Mouse (Mus musculus): Measurements from ENCODE around the gene Lgals3bp.

The Lgals3bp gene

DNA sequence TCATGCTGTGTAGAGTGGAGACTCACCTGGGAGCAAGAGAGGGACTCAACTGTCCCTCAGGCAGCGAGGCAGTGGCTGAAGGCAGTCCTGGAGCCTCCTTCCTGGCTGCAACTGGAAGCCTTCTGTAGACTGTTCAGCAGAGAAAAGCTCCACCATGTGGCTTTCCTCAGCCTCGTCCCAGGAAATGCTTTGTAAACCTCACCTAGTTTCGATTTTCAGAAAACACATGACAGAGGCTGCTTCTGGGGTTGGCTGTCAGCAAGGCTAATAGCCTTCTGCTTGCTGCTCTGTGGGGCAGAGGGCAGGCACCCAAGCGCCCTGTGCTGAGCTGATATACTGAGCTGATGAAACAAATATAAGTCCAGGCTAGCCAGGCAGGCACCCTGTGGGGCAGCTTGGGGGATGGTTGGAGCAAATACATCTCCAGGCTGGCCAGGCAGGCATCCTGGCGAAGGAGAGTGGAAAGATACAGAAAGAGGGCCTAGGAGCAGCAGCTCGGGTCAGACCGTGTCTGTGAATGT lies at the start of gene Lgals3bp:
Lgals3bp (minus strand) TSS at position 333 of the 521 bp plus-strand sequence.
- DNase-seq (ENCODE audit: low spot score): peak; percentile 53

DNA sequence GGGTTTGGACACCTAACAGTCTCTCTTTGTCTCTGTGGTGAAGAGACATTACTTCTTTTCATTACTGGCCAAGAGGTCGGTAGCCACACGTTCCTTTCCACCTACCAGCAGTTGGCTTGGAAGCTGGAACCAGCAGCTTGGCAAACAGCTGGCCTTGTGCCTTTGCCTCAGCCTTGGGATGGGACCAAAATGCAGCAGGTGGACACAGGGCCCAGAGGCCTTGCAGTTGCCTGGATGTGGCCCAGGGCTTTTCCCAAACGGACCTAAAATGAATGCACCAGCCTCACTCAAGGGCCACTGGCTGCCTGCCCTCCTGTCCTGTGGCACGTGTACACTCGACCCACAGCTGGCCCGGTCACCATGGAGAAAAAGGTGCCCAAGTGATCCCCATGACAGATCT lies 49.3 kb upstream of the Lgals3bp start:
- DNase-seq (ENCODE audit: low spot score): no peak

DNA sequence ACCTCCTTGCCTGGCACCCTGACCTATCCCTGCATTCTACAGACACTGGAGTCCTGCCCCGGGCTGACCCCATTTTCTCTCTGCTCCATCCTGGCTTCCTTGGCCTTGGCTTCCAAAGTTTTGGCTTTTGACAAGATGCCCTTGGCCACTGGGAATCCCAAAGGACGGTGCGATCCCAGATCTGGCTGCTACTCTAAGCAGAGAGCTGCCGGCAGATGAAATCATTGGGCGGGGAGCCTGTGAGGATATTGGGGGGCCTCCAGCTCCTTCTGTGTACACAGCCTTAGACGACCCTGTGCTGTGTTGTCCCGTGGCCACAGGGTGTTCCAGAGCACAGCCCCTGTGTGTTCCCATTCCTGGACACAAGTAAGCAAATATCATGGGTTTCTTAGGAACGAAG lies 46.5 kb upstream of the Lgals3bp start:
- DNase-seq (ENCODE audit: low spot score): no peak

GRCm38 (mm10) chr11:118447346-118447745 lies 45.5 kb upstream of the Lgals3bp start:
- DNase-seq (ENCODE audit: low spot score): no peak

GRCm38 (mm10) chr11:118445843-118446242 lies 44.0 kb upstream of the Lgals3bp start:
- peak; percentile 63 for DNase-seq (ENCODE audit: low spot score)

DNA sequence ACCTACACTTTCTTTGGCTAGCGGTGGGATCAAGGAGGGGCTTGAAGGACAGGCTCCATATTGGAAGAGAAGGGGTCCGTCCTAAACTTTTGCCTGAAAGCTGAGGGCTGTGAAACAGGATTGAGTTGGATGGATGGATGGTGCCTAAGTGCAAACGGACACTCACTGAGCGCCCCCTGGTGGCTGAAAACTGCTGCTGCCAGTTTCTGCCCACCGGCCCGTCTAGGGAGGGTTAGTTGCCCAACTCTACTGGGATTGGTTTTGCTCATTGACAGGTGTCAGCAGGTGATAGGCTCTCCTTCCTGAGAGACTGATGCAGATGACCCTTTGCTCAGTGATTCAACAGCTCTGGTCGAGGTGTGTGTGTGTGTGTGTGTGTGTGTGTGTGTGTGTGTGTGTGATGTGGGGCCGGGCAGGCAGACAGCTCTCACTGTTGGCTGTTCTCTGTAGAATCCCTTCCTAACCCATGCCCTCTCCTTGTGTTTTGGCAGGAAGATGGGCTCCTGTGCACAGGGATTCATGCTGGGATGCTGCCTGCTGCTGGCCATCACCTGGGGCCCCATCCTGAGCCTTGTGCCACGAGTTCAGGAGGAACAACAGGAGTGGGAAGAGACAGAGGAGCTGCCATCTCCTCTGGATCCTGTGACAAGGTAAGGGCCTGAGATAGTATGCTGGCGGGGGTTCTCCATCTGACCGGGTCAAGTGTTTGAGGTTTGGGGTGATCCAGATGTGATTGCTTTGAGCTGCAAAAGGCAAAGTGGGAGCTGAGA lies 41.5 kb upstream of the Lgals3bp start:
- DNase-seq (ENCODE audit: low spot score): peak; percentile 76

GRCm38 (mm10) chr11:118442691-118443090 lies 40.8 kb upstream of the Lgals3bp start:
- no peak for DNase-seq (ENCODE audit: low spot score)

- DNase-seq (ENCODE audit: low spot score): no peak
Observed at GRCm38 (mm10) chr11:118438665-118439414, 36.9 kb upstream of the Lgals3bp start.

DNA sequence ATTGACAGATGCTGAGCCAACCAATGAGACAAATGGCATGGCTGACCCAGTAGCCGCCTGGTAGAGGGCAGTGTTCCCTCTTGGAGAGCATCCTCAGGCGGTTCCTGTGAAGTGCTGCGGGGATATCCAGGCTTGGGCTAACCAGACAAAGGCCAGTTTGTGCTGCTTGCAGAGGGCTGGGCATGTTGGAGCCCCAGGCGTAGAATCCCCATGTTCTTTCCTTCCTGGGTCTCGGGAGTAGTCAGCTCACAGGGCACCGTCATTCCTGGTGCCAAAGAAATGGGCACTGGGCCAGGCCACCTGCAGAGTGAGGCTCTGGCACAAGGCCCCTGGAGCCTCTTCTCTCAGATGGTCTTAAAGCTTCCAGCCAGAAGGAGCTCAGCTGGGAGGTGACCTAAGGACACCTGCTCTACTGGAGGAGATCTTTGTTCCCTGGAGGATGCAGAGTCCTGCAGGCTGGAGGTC lies 34.6 kb upstream of the Lgals3bp start:
- no peak for DNase-seq (ENCODE audit: low spot score)

DNA sequence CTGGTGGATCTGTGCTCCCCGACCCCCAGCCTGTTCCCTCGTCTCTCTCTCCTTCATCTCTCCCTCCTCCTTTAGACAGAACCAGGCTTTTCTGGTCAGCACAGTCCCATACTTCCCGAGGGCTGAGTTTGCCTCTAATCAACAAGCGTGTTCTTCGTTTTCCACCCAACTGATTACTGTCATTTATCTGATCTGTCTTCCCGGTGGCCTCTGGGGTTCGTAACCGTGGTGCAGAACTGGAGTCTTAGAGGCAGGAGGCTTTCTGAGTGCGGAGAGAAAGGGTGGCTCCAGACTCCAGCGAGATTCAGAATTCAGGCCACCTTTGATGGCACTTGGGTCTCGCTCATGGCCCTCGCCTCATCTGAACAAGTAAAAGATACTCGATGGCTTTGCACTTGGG lies 32.2 kb upstream of the Lgals3bp start:
- DNase-seq (ENCODE audit: low spot score): no peak

- DNase-seq (ENCODE audit: low spot score): no peak
Observed at GRCm38 (mm10) chr11:118433398-118433868, 31.5 kb upstream of the Lgals3bp start.

GRCm38 (mm10) chr11:118431100-118431948 lies 29.4 kb upstream of the Lgals3bp start:
- no peak for DNase-seq (ENCODE audit: low spot score)

- no peak for DNase-seq (ENCODE audit: low spot score)
Observed at GRCm38 (mm10) chr11:118430291-118430885, 28.5 kb upstream of the Lgals3bp start.

- DNase-seq (ENCODE audit: low spot score): no peak
Observed at GRCm38 (mm10) chr11:118428944-118429709, 27.2 kb upstream of the Lgals3bp start.

DNA sequence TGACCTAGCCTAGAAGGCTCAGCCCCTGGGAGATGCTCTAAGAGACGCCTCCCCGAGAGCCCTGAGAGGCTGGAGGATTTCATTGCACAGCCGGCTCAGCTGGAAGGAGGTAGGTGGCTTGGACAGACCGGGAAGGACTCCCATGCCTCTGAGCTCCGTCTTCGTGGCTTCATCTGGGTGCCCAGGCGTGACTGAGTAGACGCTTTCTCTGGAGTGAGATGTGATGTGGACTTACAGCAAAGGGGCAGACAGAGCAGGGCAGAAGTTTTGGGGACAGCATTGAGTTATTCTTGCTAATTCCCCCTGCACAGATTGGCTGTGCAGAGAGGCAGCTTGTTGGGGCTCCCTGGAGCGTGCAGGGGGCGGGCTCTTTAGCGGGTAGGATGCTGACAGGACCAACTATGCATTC lies 26.6 kb upstream of the Lgals3bp start:
- no peak for DNase-seq (ENCODE audit: low spot score)

DNA sequence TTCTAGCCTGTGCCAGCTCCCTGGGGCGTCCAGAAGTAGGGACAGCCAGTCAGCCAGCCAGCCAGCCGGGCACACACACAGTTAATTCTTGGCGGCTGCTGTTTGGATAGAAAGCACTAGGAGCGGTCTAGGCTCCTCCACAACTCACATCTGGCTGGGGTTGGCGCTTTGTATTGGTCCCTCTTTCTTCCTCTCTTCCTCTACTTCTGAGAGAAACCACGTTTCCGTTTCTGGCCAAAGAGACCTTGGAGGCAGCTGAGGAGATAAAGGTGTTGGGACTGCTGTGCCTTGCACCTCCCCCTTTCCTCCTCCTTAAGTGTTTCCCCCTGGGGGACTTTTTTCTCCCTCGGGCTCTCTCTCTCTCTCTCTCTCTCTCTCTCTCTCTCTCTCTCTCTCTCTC lies 26.1 kb upstream of the Lgals3bp start, which contains the start of gene C1qtnf1:
C1qtnf1 (plus strand) TSS at position 218 of the 400 bp plus-strand sequence.
- no peak for DNase-seq (ENCODE audit: low spot score)

GRCm38 (mm10) chr11:118427266-118427779 lies 25.4 kb upstream of the Lgals3bp start:
- DNase-seq (ENCODE audit: low spot score): no peak

GRCm38 (mm10) chr11:118426765-118427164 lies 24.9 kb upstream of the Lgals3bp start:
- DNase-seq (ENCODE audit: low spot score): no peak

DNA sequence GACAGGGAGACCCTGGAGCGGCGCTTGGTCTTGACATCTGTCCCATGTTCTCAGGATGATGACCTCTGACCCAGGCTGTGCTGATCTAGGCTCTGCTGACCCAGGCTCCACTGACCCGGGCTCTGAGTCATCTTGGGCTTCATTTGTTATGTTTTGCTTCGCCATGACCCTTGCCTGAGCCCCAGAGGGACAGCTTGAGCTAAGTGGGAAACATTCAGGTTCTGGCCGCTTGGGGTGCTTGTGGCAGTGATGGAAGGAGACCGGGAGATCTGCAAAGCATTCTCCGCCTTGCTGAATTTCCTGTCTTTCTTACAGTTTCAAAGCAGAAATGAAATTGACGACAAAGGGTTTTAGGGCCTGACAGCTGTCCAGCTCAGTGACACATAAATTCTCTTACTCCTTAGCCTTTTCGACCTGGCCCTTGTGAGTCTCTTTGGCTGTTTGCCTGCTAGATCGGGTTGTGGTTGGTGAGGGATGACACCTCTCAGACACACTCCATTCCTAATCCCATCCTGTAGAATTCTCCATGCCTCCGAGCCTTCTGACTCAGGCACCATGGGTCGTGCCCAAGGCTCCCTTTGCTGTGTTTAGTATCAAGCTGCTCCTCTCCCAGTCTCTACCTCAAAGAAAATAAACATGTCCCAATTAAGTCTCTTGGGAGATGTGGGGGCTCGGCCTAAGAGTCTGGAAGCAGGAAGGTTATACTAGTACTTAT lies 22.9 kb upstream of the Lgals3bp start:
- DNase-seq (ENCODE audit: low spot score): no peak
